Mouse (Mus musculus) C2C12 (cell line): ENCODE data around the gene Sema3a.

Source experiments
- CTCF ChIP-seq: IDR thresholded peaks from one replicate; pipeline ENCODE4 v1.5.1; 2011; ENCODE audit not compliant: control insufficient read depth, insufficient read depth, insufficient read length
- USF1 ChIP-seq: IDR thresholded peaks from one replicate; pipeline ENCODE4 v1.6.1; 2011; ENCODE audit warnings: low read depth, mild to moderate bottlenecking, control low read depth, moderate library complexity

DNA sequence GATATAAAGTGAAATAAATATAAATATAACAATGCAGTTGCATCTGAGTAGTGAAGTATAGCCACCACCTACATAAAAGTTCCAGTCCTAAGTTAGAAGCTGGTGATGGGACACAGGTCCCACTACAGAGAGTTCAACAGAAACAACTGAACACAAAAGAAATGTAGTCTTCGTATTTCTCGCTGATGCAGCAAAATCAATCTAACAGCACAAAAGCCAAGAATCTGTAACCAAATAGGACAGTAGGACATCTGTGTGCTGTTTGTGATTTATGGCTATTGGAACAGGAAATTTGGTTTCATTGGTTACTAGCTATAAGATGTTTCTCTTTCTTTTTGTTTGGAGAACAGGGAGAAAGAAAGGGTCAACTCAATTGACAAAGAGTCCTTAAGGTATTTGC, 469.2 kb downstream of the Sema3a start:
- TF ChIP-seq CTCF (no peak), USF1 (no peak)
